Mouse (Mus musculus) layer of hippocampus, adult 18-20 months (tissue): ENCODE measurements around the gene Nr1i3. TPM values are rescaled to one million over a fixed set of nuclear protein-coding genes. Genes with fewer than 3 reads are reported as not detected.
"Not testable (repeated sequence)": the region's sequence is repeated elsewhere in the genome, so short reads cannot be mapped to it uniquely, and the experiment has no call there.

ENCODE experiments used
- DNase-seq, 2 experiments: peaks; one replicate each; pipeline ENCODE4 v3.0.0; 2022; ENCODE audit warnings: low spot score in 2 of 2
- total RNA-seq, 2 experiments: library from RNA; stranded (reverse); gene quantifications; 2 replicates each; pipeline ENCODE4 v1.2.3; 2021

The Nr1i3 gene
- total RNA-seq, 2 experiments from 2014 or later: 0.17 TPM; not detected in 1

DNA sequence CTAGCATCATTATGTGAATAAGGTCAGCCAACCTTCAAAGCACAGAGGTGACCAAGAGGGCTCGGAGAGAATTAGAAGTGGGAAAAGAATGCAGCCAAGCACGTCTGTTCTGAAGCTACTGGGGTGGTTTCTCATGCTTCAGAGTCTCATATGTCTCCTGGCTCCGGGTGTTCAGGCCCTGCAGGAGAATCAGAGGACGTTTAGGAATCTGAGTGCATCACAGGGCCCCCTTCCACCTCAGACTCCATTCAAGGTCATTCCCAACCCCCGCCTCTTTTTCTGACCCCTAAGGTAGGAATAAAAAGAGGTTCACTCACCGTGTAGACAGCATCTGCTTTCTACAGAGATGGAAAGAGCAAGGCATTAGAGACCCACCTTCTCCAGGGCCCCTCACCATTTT lies 16.0 kb downstream of the Nr1i3 start:
- DNase-seq: no peak

DNA sequence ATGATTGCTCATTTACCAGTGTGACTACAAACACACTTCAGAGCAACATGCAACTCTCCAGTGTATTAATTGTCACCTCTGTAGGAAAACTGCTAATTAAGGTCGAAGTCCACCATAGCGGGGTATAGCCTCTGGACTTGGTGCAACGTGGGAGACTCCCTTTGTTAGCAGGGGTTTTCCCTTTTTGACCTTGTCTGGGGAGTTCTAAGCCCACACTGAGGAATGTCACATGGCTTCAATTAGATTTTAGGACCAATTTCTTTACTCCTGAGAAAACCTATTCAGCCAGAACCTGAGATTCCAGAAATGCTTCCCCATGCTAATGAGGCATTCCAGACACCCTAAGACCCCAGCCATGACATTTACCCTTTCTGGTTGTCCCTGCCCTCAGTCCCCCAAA lies 16.4 kb downstream of the Nr1i3 start:
- no peak for DNase-seq

DNA sequence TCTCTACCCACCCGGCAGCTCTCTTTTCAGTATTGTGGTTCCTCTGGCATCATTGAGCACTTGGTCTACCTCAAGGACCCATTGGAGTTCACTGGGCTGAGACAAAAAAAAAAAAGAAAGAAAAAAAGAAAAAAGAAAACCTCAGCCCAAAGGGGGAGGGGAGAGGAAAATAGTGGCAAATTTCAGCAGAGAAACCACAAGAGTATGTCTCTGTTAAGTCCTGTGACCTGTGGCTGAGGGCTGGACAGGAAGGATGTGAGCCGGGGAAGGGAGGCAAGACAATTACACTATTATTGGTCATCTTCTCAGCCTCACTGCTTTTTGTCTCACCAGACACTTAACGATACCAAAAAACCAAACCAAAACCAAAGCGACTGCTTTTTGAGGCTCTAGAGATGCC lies 18.1 kb downstream of the Nr1i3 start:
- DNase-seq: no peak

DNA sequence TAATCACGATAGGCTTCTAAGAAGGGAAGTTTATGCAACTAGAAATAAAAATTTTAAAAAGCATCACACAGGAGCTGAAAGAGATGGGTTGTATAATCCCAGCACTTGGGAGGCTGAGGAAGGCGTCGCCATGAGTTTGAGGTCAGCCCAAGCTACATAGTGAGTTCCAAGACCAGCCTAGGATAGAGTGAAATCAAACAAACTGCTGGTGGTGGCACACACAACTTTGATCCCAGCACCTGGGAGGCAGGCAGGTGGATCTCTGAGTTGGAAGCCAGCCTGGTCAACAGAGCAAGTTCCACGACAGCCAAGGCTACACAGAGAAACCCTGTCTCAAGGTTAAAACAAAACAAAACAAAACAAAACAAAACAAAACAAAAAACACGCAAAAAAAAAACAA lies 18.6 kb downstream of the Nr1i3 start:
- DNase-seq: no peak

DNA sequence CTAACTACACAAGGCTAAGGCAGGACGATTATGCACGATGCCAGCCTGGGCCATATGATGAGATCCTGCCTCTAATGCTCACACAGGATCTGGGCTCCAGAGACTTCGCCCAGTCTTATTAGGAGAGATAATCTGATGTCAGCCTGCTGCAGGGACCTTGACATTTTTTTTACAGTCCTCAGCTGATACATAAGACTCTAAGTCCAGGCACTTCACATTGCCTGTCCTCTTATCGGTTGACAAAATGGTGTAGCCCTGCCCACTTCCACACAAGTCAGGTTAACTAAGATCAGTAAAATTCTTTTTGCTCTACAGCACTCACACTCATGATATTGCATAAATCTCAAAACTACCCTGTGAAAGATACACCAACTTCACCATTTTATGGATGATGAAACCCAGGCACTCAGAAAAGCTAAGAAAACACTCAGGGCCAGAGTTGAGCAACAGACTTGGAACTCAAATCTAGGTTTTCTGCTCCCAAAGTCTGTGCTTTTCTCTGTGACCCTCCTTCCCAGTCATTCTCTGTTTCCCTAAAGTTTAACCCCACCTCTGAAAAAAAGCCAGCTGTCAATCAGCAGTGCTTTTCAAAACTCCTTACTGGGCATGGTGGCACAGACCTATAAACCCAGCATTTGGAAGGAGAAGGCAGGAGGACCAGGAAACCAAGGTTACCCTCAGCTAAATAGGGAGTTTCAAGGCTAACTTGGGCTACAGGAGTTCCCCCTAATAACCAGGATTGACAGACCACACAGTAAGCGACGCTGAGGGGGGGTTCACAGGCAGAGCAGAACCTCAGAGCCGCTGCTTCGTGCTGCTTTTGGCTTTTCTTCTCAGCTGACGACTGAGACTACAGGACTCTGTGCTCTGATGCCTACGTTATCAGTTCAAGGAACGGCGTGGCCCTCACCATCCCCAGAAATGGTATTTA lies 19.3 kb downstream of the Nr1i3 start:
- DNase-seq: no peak

DNA sequence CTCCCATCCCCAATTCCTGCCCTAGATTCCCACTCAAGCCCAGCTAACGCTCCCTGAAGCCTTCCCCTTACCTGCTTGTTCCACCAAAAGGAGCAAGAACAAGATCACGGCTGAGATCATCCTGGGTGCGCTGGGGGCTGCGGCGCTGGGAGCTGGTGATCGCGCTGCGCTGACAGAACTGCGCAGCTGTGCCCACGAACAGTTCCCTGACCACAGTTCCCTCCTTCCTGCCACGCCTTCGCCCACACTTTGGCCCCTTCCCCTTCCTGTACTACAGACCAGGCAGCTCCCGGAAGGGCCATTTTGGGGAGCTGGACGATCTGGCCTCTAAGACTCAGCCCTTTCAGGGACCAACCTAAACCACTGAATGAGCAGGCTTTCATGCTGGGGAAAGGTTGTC lies 20.4 kb downstream of the Nr1i3 start, which contains the start of gene Fcer1g:
Fcer1g (minus strand) TSS at position 240 of the 400 bp plus-strand sequence.
- DNase-seq: no peak

DNA sequence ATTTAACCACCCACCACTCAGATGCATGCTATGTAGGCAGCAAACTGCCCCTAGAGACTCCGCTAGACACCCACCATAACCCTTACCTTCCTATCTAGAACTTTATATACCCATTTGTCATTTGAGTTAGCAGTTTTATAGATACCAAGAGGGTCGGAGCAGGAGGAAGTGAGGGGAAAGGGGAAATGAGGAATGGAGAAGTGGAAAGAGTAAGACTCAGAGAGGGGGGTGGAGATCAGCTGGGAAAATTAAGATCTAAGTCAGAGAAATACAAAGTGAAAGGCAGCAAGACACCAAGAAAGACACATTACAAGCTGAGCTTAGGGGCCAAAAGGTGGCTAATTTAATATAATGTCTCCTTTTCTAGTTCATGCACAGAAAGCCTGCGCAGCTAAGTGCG lies 20.8 kb downstream of the Nr1i3 start:
- DNase-seq: no peak

DNA sequence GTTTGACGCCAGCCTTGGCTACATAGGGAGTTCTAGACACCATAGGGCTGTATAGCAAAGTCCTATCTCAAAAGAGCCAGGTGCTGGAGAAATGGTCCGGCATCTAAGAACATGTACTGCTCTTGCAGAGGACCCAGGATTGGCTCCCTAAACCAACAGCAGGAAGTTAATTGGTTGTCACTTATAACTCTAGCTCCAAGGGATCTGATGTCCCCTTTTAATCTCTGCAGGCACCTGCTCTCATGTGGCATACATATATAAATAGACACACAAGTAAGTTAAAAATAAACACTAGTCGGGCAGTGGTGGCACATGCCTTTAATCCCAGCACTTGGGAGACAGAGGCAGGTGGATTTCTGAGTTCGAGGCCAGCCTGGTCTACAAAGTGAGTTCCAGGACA lies 22.0 kb downstream of the Nr1i3 start:
- DNase-seq: no peak

DNA sequence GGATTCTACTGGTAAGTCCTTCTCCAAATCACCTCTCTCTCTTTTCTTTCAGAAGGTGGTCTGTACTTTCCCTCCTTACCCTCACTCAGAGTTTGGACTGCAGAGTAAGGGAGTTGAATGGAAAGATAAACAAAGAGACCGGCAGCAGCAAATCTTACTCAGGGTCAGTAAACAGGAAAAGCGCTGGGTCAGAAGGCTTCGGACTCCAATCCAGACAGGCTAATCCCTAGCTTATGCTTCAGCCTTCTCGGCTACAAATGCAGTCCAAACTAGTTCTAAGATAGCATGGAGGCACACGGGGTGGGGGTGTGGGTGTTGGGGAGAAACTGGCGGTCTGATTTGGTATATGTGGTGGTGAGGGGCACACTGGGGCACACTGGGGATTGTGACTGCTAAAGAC lies 23.7 kb downstream of the Nr1i3 start:
- no peak for DNase-seq

DNA sequence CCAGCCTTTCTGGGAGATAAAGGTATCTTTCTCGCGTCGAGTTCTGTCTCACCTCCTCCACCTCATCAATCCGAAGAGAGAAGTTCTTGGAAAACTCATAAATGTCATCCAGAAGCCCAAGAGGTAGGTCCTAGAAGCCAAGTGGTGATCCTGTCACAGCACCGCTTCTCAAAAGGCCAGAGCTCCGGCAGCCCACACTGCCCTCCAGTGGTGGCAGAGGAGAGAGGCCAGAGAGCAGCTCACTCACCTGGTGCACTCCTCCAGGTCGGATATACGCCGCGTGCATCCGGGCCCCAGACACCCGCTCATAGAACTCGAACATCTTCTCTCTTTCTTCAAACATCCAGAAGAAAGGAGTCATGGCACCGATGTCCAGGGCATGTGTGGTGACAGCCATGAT lies 24.7 kb downstream of the Nr1i3 start:
- no peak for DNase-seq

DNA sequence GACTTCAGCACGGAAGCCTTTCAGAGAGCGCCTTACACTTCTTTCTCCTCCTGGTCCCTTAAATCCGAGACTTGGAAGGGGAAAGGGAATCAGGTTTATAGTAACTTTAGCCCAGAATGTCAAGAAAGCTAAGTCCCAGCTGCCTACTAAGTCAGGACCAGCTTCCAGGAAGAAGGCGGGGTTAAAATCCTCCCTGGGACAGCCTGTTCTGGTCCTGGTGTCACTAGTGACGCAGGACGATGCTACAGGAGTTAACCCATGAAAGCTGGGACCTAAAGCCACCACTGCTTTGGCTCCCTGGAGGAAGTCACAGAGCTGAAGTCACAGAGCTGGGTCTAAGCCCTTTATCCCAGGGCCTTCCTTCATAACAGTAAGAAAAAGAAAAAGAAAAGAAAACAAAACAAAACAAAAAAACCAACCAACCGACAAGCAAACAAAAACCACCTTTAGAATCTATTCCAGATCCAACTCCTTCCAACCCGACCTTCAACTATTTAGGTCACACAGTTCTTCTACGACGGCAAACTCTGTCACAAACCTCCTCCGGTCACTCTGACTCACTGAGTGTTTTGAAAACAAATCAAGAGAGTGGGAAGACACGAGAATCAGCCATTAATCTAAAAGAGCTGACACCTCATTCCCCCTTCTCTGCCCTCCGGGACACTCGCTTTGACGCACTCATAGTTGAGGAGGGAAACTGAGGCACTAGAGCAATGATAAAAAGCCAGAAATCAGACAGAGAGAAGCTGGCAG lies 26.4 kb downstream of the Nr1i3 start:
- no peak for DNase-seq

DNA sequence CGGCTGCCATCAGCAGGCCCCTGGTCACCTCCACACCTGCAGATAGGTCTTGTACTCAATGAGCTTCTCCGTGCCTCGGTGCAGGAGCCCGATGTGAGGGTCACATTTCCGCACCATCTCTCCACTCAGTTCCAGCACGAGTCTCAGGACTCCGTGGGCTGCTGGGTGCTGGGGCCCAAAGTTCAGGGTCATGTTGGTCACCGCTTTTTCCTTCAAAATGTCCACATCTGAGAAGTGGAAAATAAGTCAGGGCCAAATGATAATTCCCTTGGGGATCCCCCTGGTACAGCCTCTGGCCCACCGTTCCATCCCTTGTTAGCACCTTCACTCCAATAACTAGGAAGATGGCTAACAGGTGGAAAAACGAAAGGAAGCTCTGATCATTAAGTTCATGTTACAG lies 27.1 kb downstream of the Nr1i3 start:
- no peak for DNase-seq

DNA sequence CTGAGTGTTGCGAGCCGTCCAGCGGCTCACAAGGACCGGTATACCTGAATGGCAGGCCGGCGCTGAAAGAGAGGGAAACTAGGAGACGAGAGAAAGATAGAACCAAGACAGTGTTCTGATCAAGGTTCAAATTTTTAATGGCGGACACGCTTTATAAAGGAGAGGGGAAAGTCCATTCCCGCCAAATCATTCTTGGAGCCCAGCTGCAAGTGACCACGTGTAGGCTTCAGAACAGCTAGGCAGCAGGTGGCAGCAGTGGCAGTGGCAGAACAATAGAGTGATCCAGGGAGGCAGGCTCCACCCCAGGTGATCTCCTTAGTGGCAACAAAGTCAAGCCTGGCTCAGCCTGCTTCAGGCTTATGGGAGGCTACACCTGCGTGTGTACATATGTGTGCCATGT lies 28.2 kb downstream of the Nr1i3 start:
- not testable (repeated sequence) for DNase-seq

DNA sequence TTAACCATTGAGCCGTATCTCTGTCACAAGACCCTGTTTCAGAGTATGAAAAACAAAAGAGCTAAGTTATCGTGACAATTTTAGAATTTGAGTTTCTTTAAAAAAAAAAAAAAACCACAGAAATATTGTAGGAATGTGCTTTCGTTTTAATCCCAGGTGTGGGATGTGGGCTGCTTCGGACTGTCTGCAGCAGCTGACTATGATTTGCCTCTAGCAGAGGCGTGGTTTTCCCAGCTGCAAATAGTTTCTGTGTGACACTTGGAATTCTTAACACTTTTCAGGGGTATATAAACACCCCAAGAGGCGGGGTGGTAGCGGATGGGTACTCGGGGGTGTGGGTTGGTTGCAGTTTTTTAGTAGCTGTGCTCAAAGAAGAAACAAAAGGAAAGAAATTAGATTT lies 31.6 kb downstream of the Nr1i3 start:
- DNase-seq: no peak

DNA sequence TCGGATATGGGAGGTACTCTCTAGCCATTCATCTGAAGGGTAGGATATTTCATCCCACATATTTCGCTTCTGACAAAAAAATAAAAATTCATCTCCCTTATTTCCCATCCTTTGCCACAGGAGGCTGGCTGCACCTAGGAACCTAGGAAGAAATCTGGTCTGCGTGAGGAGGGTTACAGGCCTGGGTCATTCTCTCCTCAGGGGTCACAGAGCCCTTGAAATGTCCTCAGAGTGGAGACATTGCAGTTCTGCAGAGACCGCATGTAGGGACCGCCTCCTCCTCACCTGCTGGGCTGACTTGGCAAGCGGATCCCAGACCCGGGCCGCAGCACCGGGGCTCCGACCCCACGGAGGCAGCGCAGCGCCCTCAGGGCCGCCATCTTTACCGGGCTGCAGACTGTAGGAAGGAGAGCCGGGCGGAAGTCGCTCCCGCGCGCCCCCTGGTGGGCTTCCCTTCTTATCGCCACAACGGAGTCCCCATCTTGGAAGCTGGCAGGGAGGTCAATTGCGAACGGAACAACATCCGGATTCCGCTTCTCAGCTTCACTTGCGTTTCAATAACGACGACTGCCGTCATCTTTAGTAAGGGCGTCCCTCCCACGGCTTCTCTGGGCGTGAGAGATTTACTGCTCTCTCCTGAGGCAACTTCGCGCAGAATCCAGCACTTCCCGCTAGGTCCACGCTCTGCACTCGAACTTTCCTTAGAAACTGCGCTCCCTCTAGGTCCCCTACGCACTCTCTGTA lies 33.1 kb downstream of the Nr1i3 start:
- peak; percentile 98 to 99 for DNase-seq

DNA sequence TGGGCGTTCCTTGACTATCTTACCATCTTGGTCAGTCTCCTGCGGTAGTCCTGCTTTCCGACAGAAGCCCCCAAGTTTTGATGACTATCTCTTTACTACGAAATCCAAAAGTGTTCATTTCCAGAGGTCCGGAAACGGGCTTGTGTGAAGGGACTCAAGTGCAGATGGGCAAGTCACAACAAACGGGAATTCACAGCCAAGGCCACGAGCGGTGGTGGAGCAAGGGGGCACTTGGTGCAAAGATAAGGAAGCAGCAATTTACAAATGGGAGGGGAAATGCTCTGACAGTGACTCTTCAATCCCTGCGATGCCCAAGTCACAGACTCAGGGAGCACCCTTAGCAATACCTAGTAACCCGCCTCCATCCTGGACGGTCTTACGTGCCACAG lies 33.7 kb downstream of the Nr1i3 start:
- no peak for DNase-seq

DNA sequence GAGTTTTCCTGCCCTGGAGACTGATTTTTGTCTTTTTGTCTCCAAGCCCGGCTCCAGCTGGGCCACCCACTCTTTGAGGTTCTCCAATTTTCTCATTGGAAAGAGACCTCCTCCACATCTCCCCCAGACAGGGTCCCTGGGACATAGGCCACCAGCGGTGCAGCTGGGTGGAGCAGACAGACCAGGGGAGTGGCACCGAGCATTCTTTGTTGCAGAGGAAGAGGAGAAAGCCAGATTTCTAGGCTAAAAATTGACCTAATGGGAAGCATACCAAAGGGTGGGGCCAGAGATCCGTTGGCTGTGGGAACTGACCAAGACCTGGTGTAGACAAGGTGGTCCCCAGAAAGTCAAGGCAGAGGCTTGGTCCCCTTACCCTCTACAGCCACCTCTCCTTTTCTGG lies 34.1 kb downstream of the Nr1i3 start:
- no peak for DNase-seq

DNA sequence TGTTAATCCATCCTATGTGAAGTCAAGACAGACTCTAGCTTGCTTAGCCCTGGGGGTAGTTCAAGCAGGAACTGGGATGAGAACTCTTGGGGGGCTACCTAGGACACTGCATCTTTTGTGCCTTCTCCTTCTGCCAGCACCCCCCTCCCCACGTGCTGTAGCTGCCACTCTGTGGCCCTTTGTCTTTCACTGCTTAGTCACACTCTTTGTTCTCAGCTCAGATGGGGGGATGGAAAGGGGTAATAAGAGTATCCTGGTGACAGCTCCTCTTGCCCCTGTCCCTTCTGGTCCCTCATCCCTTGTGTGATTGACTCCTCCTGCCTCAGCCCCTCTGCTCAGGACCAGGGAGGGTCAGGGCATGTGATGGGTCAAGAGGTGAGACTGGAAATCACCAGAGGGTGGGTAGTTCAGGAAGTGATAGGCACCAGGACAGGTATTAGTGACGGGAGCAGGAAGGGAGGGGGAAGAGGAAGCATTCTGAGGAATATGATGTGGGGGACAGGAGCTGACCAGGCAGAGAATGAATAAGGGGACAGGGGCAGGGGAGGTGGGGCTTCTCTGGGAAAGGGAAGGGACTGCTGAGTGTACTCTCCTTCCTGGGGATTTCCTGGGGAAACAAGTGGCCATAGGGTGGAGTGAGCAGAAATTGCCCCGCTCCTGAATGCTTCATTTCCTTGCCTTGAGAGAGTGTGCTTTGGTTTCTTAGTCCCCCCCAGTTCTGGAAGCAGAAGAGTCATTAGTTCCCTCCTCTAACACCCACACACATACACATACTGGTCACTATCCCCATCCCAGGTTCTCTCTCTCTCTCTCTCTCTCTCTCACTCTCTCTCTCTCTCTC lies 34.8 kb downstream of the Nr1i3 start:
- DNase-seq: peak in 1 of 2 experiments; percentile 50

DNA sequence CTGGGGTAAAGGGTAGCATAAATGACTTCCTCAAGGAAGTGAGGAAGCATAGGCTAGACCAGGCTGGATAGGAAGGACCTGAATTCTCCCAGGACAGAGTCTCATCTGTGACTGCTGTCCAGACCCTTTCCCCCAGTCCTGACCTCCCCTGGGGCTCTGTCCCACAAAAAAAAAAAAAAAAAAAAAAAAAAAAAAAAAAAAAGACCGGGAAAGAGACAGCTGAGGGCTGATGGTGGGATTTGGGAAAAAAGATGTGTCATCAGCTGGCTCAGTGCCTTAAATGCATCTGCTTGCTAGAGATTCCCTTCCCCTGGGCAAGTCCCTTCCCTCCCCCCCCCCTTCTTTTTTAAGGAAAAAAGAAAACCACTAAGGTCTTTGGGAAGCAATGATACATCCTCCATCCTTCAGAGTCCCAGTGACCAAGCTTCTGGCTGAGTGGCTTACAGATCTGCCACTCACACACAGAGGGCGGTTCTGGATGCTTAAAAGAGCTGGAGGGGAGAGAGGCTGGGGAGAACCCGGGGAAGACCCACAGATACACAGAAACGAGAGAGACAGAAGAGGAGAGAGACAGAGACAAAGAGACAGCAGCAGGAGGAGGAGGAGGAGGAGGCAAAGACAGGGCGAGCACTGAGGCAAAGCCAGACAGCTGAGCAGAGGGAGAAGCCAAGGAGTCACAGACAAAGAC lies 36.3 kb downstream of the Nr1i3 start, which contains the start of gene Adamts4:
Adamts4 (plus strand) TSS at position 509 of the 688 bp plus-strand sequence.
- peak in 1 of 2 experiments; percentile 58 for DNase-seq
